ENCODE assay signal across 24 mouse cellular contexts in genomic region chr13:26404707-26405106, GRCm38 (mm10).
DNase-seq lines count a peak whose midpoint lies in the region; ATAC-seq and TF ChIP-seq lines count a peak whose summit lies in the region.
"Had no signal": no experiment of that assay in that cellular context is flagged by ENCODE, and none has a peak within 500 bp of the region (broad histone marks: within the 10 kb centered on the region; RNA-seq: fewer than 3 reads in every experiment).

No protein-coding gene starts in this region.

- ATAC-seq in kidney, embryonic 14.5 days (ENCODE audit: low FRiP score, low TSS enrichment), result no peak
- no peak for ATAC-seq in kidney, postnatal 0 days (replicated peaks; ENCODE audit: low FRiP score, low read depth)
- ATAC-seq: CD4-positive, CD25-positive, alpha-beta regulatory T cell, adult 4 months; forebrain, embryonic 15.5 days; hindbrain, postnatal 0 days; midbrain, embryonic 13.5 days; Patski had no signal

- H3K27ac ChIP-seq in kidney, embryonic 14.5 days (ENCODE audit: low read depth, low read length), result no peak overlapping the region
- no peak overlapping the region for H3K27ac ChIP-seq in kidney, postnatal 0 days
- H3K27ac ChIP-seq: embryonic facial prominence, embryonic 13.5 days; forebrain, embryonic 15.5 days; heart, embryonic 13.5 days; hindbrain, postnatal 0 days; limb, embryonic 12.5 days; liver, embryonic 13.5 days; midbrain, embryonic 13.5 days; neural tube, embryonic 13.5 days had no signal

- no peaks in the 10 kb centered on the region for H3K36me3 ChIP-seq in kidney, embryonic 14.5 days (ENCODE audit: control insufficient read depth, insufficient read depth, low read length)
- no peaks in the 10 kb centered on the region for H3K36me3 ChIP-seq in kidney, postnatal 0 days (ENCODE audit: insufficient read depth, low read length)
- H3K36me3 ChIP-seq: embryonic facial prominence, embryonic 13.5 days; forebrain, embryonic 15.5 days; heart, embryonic 13.5 days; limb, embryonic 12.5 days; liver, embryonic 13.5 days; midbrain, embryonic 13.5 days; neural tube, embryonic 13.5 days had no signal

- no peak overlapping the region for H3K4me2 ChIP-seq in kidney, embryonic 14.5 days (replicated peaks; ENCODE audit: low read depth, low read length)
- H3K4me2 ChIP-seq in kidney, postnatal 0 days (ENCODE audit: low read length), result no peak overlapping the region
- H3K4me2 ChIP-seq: embryonic facial prominence, embryonic 13.5 days; forebrain, embryonic 15.5 days; heart, embryonic 13.5 days; limb, embryonic 12.5 days; liver, embryonic 13.5 days; midbrain, embryonic 13.5 days; neural tube, embryonic 13.5 days had no signal

- H3K4me3 ChIP-seq in kidney, embryonic 14.5 days (ENCODE audit: low read length), result no peak overlapping the region
- no peak overlapping the region for H3K4me3 ChIP-seq in kidney, postnatal 0 days (replicated peaks; ENCODE audit: low read depth, low read length)
- H3K4me3 ChIP-seq: embryonic facial prominence, embryonic 13.5 days; forebrain, embryonic 15.5 days; heart, embryonic 13.5 days; limb, embryonic 12.5 days; liver, embryonic 13.5 days; midbrain, embryonic 13.5 days; neural tube, embryonic 13.5 days had no signal

- no peaks in the 10 kb centered on the region for H3K27me3 ChIP-seq in kidney, embryonic 14.5 days (ENCODE audit: control insufficient read depth, insufficient read depth, low read length)
- no peaks in the 10 kb centered on the region for H3K27me3 ChIP-seq in kidney, postnatal 0 days (ENCODE audit: insufficient read depth, low read length)
- H3K27me3 ChIP-seq: embryonic facial prominence, embryonic 13.5 days; forebrain, embryonic 15.5 days; heart, embryonic 13.5 days; limb, embryonic 12.5 days; liver, embryonic 13.5 days; midbrain, embryonic 13.5 days; neural tube, embryonic 13.5 days; Patski had no signal

- H3K9me3 ChIP-seq in kidney, embryonic 14.5 days (ENCODE audit: control insufficient read depth, low read length), result no peaks in the 10 kb centered on the region
- H3K9me3 ChIP-seq in kidney, postnatal 0 days (replicated peaks; ENCODE audit: low read length), result no peaks in the 10 kb centered on the region
- H3K9me3 ChIP-seq: embryonic facial prominence, embryonic 13.5 days; forebrain, embryonic 15.5 days; heart, embryonic 13.5 days; limb, embryonic 12.5 days; liver, embryonic 13.5 days; midbrain, embryonic 13.5 days; neural tube, embryonic 13.5 days had no signal

- DNase-seq in heart, adult 11 months, result peak; percentile 93
- no peak for DNase-seq in heart, postnatal 25 days (ENCODE audit: low spot score)
- DNase-seq in kidney, adult 8-10 months, result peak; percentile 2 to 33
- peak; percentile 36 for DNase-seq in kidney, postnatal 0 days (ENCODE audit: low spot score)
- peak; percentile 2 for DNase-seq in lung, postnatal 14 days
- no peak for DNase-seq in left cerebral cortex, adult 18-20 months (ENCODE audit: low spot score in 2 of 2)
- DNase-seq in left cerebral cortex, postnatal 36 days (ENCODE audit: low spot score in 2 of 2), result no peak
- DNase-seq: adrenal gland, postnatal 10 days; cerebellum, postnatal 10 days; gastrocnemius, postnatal 14 days; layer of hippocampus, adult 9-11 months; liver, embryonic 13.5 days; right cerebral cortex, adult 18-20 months; thymus, postnatal 14 days had no signal

- no peak for TF ChIP-seq CTCF in kidney, postnatal 0 days (IDR thresholded peaks at IDR 0.05; ENCODE audit: low read depth)

- intact Hi-C loops in heart, postnatal 25 days (cut with DNase I), result no loop called here
- intact Hi-C loops in left cerebral cortex, postnatal 36 days (cut with DNase I), result loop anchor here (10.0 kb wide), 1 partner anchor 130 kb away; no protein-coding TSS in a partner anchor

- H3K4me1 ChIP-seq in kidney, embryonic 14.5 days (ENCODE audit: control insufficient read depth, insufficient read depth, low read length), result no peaks in the 10 kb centered on the region
- H3K4me1 ChIP-seq in kidney, postnatal 0 days (replicated peaks; ENCODE audit: insufficient read depth, low read length), result no peaks in the 10 kb centered on the region
- H3K4me1 ChIP-seq: embryonic facial prominence, embryonic 13.5 days; forebrain, embryonic 15.5 days; heart, embryonic 13.5 days; limb, embryonic 12.5 days; liver, embryonic 13.5 days; midbrain, embryonic 13.5 days; neural tube, embryonic 13.5 days had no signal

- no peak overlapping the region for H3K9ac ChIP-seq in kidney, embryonic 14.5 days (ENCODE audit: low read depth, low read length)
- H3K9ac ChIP-seq in kidney, postnatal 0 days (ENCODE audit: low read depth, low read length), result no peak overlapping the region
- H3K9ac ChIP-seq: embryonic facial prominence, embryonic 13.5 days; forebrain, embryonic 15.5 days; heart, embryonic 13.5 days; limb, embryonic 12.5 days; liver, embryonic 13.5 days; midbrain, embryonic 13.5 days; neural tube, embryonic 13.5 days had no signal

- 49% methylated on average over 2 of the region's 2 CpGs for WGBS in kidney, embryonic 14.5 days
- WGBS in kidney, postnatal 0 days, result 57% methylated on average over 2 of the region's 2 CpGs

Comparison
In these comparisons a context has a peak if more than half of its experiments do, and no peak if none do; other contexts are left out.
1. DNase-seq: peak in heart, adult 11 months (single experiment), kidney, adult 8-10 months (2 of 2), kidney, postnatal 0 days (single experiment) and lung, postnatal 14 days (single experiment); none in heart, postnatal 25 days (single experiment), left cerebral cortex, adult 18-20 months (0 of 2) and left cerebral cortex, postnatal 36 days (0 of 2).